Mouse (Mus musculus): Measurements from ENCODE around the gene Lsamp.

Lsamp gene

GRCm38 (mm10) chr16:40234151-40234895, 250.2 kb downstream of the Lsamp start:
- in situ Hi-C loops (cut with MboI, MseI), result no loop called here

DNA sequence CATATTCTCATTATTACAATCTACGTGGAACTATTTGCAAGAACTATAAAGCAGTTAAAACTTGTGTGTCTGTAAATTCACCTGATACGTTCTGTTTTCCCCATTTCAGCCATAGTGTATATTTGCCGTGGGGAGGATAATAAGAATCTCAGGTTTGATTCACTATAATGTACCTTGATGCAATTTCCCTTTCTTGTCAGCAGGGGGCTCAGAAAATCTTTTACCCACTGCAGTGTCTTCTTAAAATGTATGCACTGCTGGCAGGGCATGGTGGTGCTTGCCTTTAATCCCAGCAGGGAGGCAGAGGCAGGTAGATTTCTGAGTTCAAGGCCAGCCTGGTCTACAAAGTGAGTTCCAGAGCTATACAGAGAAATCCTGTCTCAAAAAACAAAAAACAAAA, 287.7 kb downstream of the Lsamp start:
- in situ Hi-C loops (cut with MboI, MseI), result no loop called here

- in situ Hi-C loops (cut with MboI, MseI), result no loop called here
Measured at GRCm38 (mm10) chr16:40290132-40290531, 306.0 kb downstream of the Lsamp start.

- in situ Hi-C loops (cut with MboI, MseI), result no loop called here
Measured at GRCm38 (mm10) chr16:40294296-40294882, 310.2 kb downstream of the Lsamp start.

DNA sequence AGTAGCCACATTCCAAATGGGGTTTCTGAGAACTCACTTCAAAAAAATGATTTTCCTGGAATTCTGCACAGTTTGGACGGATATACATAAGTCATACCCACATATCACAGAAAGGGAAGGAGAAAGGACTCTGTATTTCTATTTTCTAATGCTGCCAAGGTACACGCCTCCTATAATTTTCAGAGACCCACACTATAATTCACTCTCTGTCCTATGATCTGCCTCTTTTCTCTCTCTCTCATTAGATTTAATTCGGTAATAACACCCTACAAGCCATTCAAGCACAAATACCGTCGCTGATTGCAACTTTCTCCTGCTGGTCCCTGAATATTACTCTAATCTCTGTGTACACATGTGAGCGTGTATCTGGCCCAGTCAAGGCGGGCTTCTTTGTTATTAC, 311.1 kb downstream of the Lsamp start:
- in situ Hi-C loops (cut with MboI, MseI), result no loop called here

DNA sequence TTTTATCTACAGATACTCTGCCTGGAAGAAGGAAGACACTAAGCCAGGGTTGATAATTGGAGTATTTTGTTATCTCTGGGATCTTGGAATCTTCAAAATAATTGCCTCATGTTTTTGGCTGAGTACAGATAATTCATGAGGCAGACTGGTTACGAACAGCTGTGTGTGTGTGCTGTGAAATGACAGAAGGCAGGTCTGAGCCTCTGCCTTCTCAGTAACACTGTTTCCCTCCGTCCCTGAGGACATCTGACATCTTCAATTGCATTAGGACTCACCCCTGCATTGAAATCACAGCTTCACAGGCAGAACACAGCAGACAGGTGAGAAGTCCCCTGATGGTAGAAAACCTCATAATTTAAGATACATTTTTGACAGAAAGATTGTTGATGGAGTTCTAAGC, 323.5 kb downstream of the Lsamp start:
- in situ Hi-C loops (cut with MboI, MseI), result no loop called here

GRCm38 (mm10) chr16:40316199-40316598, 332.0 kb downstream of the Lsamp start:
- in situ Hi-C loops (cut with MboI, MseI), result no loop called here

GRCm38 (mm10) chr16:40324811-40325210, 340.6 kb downstream of the Lsamp start:
- in situ Hi-C loops (cut with MboI, MseI), result no loop called here

DNA sequence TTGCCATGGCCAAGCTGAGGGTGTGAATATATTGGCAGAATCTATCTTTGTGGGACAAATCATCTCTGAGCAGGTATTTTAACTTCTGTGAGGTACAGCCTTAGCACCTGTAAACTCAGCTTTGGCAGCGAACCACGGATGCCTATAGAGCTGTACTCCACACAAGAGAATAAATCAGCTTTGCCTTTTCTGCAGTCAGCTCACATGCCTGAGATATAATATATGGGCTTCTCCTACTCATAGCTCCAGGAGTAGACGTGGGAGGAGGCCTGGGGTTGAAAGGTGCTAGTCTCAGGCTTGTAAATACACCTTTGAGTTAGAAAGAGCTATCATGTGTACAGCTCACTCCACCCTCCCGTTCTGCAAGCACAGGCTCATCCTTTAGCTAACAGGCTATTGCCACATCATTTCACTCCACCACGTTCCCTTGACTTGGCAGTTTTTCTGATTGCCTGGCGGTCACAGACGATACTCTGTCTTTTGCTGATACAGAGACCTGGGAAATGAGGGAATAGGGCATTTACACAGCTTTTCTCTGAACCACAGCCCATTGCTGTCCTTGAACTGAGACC, 344.2 kb downstream of the Lsamp start:
- in situ Hi-C loops (cut with MboI, MseI), result no loop called here

DNA sequence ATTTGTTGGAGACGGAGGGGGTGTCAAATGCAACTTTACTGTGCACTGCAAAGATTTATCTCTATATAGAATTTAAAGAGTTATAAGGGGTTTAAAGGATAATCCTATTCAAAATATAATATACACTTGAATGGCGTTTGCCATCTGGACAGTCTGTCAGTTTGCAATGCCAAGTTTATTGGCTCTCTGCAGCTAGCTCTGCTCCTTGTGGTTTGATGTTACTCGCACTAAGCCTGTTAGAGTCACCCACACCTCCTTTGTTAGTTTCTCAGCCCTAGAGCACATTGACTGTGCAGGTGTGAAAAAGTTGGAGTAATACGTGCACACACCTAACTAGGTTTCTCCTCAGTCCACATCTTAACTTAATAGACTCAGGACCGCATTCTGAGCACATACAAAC, 385.5 kb downstream of the Lsamp start:
- in situ Hi-C loops (cut with MboI, MseI), result no loop called here

DNA sequence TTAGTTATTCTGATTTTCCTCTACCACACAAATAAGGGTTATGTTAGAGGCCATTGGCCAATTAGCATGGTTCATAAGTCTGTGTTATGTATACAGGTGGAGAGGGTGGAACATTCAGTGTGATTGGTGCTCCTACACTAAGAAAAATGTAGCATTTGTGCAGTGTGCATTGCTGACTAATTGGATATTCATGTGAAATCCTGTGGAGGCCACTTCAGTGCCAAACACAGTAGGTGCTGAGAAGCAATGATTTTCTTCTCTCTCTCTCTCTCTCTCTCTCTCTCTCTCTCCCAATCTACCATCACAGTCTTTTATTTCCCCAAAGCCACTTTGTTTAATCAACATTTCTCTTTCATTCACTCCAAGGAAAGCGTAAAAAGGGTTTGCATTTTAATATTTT, 387.1 kb downstream of the Lsamp start:
- in situ Hi-C loops (cut with MboI, MseI), result no loop called here

- in situ Hi-C loops (cut with MboI, MseI), result no loop called here
Measured at GRCm38 (mm10) chr16:40375314-40375713, 391.2 kb downstream of the Lsamp start.

GRCm38 (mm10) chr16:40377129-40377799, 393.1 kb downstream of the Lsamp start:
- in situ Hi-C loops (cut with MboI, MseI), result no loop called here

GRCm38 (mm10) chr16:40392106-40392505, 407.9 kb downstream of the Lsamp start:
- in situ Hi-C loops (cut with MboI, MseI), result no loop called here

DNA sequence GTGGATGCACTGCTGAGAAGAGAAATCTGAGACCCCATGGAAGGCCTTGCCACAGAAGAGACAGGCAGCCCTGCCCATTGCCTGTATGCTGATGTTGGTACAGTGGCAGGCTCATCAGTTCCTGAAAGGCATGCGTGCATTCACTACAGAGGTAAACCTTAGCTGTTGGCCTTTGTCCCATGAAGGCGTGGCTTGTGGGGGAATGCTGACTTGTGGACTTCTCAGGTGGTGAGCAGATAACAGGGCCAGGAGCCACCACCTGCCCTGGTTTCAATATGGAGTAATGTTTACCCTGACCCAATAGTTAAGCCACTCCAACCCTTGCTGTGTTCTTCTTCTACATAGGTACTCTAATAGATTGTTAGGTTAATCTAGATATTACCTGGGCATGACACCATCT, 415.4 kb downstream of the Lsamp start:
- in situ Hi-C loops (cut with MboI, MseI), result no loop called here

DNA sequence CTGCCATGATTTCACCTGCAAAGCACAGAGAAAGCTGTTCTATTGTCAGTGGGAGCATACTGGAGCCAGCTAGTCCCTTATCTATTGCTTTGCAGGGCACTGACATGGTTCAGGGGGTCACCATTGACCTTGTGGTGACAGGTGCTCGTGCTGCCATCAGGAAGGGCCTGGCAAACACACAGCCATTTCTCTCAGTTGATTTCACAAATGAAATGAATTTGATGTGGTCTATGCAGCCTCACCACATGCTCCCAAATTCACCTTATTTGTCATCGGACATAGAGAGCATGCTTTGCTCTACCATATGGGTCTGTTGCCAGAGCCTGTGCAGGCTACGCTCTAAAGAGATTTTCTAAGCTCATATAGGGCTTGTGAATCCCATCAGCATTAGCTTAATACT, 450.1 kb downstream of the Lsamp start:
- in situ Hi-C loops (cut with MboI, MseI), result no loop called here

- in situ Hi-C loops (cut with MboI, MseI), result no loop called here
Measured at GRCm38 (mm10) chr16:40436415-40436814, 452.3 kb downstream of the Lsamp start.

DNA sequence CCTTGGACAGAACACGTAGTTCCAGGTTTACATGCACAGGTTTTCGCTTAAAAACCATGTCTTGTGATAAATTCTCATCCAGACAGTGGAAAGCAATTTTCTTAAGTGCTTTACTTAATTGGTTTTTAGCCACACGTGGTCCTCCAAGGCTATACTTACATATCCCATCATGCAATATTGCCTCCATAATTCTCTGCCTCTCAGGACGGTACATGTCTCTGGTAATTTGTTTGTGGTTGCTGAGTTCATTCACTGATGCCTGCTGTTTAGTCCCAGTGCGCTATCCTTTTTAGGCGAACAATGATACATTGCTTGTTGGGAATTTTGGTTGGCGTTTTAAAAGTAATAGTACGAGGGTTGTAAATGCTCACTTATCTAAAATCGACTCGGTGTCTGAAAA, 453.7 kb downstream of the Lsamp start:
- in situ Hi-C loops (cut with MboI, MseI), result no loop called here

GRCm38 (mm10) chr16:40438876-40439275, 454.7 kb downstream of the Lsamp start:
- in situ Hi-C loops (cut with MboI, MseI), result no loop called here

DNA sequence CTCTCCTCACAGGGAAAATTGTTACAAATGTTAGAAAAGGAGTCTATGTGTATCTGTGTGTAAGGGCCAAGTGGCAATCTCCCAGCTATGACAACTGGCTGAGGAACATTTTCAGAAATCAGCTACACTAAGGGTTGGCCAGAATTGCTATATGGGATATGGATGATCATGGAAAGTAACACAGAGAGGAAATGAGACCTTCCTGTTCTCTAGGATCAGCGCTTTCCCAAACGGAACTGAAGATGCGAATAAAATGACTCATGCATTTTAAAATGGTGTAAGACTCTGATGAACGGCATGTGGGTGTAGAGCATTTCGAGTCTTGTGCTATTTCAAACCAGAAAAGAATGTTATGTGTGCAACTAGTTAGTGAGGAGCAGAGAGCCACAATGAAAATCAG, 462.4 kb downstream of the Lsamp start:
- in situ Hi-C loops (cut with MboI, MseI), result no loop called here

- in situ Hi-C loops (cut with MboI, MseI), result no loop called here
Measured at GRCm38 (mm10) chr16:40463411-40464058, 479.4 kb downstream of the Lsamp start.

GRCm38 (mm10) chr16:40466596-40466995, 482.4 kb downstream of the Lsamp start:
- in situ Hi-C loops (cut with MboI, MseI), result no loop called here
